Mouse (Mus musculus) lung, postnatal 14 days (tissue): ENCODE data around the gene Mpz.
"Not testable (repeated sequence)": the region's sequence is repeated elsewhere in the genome, so short reads cannot be mapped to it uniquely, and the experiment has no call there.

Source experiments
- DNase-seq: peaks from one replicate; pipeline ENCODE4 v3.0.0; 2021

Gene Mpz

DNA sequence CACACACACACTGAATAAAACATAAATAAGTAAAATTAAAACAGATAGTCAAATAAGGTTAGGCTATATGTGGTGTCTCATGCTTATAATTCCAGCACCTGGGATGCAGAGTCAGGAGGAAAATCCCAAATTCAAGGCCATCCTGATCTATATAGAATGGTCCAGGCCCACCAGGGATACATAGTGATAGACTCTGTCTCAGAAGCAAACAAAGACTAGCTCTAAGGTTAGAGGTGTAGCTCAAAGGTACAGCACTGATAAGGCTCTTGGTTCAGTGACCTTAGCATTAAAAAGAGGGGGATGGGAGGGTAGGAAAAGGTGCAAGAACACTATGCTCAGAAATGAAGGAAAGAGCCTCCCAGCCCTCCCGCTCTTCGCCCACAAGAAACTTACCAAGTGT, 14.9 kb upstream of the Mpz start:
- DNase-seq = no peak

DNA sequence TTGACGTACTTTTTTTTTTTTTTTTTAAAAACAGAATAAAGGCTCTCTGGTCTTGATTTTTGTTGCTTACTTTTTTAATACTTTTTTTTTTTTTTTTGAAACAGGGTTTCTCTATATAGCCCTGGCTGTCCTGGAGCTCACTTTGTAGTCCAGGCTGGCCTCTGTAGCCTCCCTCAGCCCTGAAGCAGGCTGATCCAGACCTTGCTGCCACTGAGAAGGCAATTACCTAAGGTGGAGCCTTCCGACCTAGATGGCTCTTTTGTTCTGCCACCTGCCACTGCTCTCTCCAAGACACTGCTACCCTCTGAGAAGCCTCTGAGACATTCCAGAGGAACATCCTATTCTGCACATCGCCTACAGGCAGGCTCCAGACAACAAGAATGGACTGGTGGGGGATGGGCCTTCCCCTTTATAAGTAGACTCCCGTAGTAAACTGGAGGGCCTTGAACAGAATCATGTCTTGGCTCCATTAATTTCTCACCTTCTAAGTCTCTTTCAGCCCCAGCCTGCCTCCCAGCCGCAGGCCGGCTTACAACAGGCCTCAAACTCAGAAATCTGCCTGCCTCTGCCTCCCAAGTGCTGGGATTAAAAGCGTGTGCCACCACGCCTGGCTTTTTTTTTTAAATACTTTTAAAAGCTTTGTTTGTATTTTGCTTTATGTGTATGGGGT, 12.9 kb upstream of the Mpz start:
- not testable (repeated sequence) for DNase-seq

DNA sequence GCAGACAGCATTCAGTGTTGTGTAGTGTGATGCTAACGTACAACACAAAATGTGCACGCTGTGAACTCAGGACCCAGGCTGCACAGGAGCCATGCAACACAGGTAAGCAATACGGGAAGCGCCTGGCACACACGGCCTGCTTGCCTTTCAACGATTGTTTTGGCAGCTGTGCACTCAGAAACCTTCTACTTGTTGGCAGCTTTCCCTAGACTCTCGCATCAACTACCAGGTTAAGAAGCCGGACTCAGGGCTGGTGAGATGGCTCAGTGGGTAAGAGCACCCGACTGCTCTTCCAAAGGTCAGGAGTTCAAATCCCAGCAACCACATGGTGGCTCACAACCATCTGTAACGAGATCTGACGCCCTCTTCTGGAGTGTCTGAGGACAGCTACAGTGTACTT, 7.5 kb upstream of the Mpz start:
- not testable (repeated sequence) for DNase-seq

DNA sequence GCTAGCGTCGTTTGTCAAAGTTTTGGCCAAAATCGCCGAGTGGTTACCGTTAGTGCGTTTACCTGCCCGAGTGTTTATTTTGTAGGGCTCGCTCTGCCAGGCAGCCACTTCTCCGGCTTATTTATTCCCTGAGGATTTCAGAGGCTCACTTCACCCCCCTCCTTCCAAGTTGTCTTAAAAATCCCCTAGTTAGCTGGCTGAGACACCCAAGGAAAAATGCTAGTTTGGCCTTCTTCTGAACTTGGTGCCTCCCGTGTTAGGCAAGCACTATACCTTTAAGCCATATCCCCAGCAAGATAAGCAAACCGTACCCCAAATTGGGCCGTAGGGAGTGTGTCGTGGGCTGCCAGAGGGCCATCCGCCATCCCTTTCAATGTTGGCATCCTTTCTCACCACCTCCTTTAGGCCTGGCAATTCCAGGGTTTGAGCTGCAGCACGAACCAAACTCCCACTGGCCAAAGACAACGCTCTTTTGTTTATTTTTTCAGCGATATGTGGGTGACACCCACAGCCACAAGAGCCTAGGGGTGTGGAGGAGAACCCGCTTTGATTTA, 404 bp downstream of the Mpz start:
- DNase-seq = no peak

DNA sequence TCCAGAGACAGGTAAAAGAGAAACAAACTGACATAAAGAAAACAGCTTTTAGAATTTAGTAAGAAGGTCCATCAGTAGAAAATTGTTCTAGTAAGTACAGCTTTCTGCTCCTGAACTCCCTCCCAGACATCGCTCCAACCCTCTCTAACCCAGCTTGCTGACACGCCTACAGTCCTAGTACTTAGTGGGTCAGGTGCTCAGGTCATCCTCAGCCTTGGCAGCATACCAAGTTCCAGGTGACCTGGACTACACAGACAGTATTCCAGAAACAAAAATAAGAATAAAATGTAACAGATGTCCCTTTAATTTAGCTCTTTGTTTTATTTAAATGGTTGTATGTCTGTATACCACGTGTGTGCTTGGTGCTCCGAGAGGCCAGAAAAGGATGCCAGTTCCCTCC, 1.5 kb downstream of the Mpz start:
- DNase-seq = no peak

DNA sequence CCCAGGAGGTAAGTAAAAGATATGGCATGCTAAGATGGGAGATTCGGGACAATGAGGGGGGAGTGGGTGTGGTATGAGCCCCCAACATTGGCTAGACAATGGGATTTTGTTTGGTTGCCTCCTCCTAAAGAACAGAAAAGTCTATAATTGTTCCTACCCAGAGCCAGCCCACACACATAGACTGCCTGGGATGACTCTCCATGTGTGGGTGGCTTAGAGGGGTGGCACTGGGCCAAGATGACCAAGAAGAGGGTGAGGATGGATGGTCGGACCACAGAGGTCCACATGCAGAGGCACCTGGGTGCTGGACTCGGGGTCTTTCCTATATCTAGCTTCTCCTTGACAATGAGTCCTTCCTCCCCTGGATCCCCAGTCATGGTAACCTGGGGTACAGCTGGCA, 6.1 kb downstream of the Mpz start:
- DNase-seq = no peak

DNA sequence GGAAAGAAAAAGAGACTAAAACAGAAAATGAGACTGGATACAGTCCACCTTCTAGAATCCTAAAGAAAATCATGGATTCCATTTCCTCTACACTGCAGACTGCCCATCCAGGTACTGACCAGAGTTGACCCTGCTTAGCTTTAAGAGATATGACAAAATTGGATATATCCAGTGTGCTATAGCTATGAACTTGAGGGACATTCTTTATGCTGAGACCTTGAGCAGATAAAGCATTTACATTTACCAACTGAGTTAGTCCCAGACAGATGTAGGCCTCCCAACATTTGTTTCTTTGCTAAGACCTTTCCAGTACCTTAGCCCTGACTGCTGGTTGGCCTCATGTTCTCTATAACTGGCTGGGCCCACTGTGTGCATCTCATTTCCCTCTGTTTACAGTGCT, 7.5 kb downstream of the Mpz start:
- no peak for DNase-seq

DNA sequence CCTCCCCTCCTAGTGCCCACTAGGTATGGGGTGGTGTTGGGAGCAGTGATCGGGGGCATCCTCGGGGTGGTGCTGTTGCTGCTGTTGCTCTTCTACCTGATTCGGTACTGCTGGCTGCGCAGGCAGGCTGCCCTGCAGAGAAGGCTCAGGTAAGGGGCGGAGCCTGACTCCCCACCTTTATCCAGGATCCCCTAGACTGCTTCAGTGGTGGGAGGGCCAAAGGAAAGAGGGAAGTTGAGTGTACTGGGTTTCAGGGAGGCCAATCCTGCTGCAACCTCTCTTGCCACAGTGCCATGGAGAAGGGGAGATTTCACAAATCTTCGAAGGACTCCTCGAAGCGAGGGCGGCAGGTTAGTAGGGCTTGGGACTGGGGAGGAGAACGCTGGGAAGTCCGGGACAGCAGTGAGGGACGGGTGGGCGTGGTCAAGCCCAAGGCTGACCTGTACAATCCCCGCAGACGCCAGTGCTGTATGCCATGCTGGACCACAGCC, 9.0 kb downstream of the Mpz start:
- no peak for DNase-seq

DNA sequence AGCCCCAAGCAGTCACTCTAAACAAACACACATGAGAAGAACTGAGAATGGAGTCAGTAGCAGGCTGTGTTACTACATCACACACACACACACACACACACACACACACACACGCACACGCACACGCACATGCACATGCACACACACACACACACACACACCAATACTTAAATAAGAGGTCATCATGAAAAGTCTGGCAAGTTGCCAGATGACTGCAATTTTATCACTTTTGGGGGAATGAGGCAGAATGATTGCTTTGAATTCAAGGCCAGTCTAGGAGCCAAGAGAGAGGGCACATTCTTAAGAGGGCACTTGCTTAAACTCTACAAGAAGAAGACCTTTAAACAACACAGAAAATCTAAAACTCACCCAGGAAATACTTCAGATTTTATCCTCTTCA, 12.0 kb downstream of the Mpz start:
- no peak for DNase-seq

DNA sequence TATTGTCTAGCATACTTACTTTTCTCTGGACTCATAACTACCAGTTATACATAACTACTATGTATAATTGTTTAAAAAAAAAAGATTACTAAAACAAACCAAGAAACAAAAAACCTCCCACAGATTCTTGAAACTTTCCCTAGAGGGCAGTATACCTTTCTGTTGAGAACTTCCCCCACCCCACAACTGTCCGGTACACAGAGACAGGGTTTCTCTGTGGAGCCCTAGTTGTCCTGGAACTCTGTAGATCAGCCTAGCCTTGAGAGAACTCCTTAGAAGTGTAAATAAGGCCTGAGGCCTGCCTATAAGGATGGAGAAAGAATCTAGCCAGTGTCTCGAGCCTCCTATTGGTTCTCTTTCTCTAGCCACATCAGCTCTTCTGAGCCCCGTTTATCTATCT, 13.7 kb downstream of the Mpz start:
- no peak for DNase-seq

DNA sequence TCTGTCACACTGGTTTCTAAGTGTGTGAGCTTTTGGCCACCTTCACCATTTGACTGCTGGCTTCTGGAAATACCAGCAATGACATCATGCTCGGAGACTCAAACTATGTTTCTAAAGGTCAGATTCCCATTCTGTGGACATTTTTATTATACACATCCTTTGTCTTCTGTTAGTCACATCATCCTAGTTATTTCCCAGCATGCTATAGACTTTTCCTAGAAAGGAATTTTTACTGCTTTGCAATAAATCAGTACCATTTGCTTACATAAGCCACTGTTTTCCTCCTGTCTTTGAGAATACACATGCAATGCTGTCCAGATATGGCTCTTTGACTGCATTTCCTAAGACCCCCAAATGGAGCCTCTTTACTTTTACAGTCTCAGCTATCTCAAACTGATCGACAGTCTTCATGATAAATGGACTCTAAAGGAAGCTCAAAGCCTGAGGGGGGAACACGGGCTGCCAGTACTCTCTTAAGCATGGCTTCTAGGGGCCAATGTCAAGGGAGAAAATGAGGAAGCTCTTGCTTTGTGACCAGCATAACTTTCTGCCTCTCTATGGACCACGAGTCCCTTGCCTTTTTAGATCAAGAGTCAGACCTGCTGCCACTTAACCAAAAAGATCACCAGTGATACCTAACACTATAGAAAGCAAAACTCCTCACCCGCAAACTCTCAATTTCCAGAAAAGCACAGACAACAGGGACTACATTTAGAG, 15.3 kb downstream of the Mpz start:
- no peak for DNase-seq

DNA sequence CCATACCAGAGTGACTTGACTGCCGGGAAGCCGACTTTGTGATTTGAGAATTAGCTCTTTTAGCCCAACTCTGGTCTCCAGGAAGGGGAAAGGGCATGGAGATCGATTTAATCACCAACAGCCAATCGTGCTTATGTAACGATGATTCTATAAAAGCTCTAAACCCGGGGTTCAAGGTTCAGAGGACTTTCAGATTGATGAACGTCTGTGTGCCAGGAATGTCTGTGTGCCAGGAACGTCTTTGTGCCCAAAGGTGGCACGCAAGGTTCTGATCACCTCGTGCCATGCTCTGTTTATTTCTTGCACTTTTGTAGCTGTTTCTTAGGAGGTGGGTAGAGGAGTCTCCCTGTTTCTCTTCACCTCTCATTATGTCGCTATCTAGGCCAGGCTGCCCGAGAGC, 18.4 kb downstream of the Mpz start:
- DNase-seq = no peak

DNA sequence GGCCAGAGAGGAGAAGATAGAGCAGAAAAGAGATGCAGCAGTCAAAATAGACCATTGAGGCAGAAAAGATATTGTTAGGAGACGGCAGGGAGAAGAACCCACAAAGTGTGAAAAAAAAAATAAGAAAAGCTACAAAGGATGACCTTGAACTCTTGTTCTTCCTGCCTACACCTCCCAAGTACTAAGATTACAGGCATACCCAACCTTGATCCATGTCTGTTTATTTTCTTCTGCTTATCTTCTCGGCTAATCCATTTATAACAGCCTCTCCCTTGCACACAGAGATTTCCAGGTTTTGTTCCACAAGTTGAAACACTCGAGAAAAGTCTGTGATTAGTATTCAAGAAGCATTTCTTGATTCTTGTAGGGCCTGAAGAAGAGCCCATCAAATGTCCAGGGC, 19.4 kb downstream of the Mpz start:
- DNase-seq = no peak

DNA sequence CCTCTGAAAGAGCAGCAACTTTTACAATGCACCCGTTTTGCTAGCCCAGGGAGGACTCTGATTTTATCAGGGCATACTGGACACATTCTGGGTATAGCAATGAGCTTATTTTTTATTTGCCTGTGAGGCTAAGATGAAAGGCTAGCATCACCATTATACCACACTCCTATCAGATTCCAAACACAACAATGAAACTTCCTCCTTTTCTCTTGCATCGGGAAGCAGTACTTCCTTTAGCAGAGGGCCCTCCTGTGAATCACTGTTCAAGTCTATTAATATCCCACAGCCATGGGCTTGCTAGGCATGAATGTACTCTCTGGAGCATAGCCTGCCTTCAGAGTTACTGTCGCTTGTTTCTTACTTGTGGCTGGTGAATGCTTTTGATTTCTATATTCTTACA, 20.6 kb downstream of the Mpz start:
- no peak for DNase-seq

DNA sequence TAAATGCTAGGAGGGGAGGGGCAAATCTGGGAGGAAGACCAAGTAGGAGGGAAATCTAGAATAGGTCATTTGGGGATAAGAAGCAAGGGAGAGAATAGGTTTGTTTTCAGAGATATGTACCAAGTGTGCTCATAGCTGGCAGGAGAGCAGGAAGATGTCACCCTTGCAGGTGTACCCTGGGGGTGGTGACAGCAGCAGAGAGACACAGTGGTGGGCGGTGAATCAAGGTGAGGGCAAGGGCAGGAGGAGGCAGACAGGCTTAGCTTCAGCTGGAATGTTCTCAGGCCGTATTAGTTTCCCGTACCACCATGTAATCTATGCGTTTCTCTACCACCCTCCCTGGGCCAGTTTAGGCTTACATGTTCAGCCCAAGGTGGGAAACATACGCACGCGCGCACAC, 22.3 kb downstream of the Mpz start:
- no peak for DNase-seq

DNA sequence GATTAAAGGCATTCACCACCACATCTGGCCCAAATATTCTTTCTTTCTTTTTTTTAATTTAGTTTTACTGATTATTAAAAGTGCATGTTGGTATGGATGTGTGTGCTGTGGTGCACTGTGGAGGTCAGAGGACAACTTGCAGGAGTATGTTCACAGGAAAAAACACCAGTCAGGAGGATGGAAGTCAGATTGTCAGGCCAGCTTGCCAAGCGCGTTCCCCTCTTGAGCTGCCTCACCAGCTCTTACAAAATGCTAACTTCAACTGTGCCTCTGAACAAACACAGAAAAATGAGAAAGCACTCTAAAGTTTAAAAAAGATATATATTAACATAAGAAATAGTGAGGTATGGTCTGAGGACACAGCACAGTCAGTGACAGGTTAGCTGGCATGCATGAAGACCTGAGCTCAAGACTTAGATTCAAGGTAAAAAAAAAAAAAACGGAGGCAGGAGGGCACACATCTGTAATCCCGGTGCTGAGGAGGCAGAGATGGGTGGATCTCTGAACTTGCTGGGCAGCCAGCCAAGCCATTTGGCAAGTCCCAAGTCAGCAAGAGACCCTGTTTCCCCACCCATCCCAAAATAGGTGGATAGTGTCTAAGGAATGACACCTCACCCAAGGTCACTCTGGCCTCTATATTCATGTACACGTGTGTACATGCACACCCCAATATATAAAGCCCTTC, 29.1 kb downstream of the Mpz start:
- no peak for DNase-seq

DNA sequence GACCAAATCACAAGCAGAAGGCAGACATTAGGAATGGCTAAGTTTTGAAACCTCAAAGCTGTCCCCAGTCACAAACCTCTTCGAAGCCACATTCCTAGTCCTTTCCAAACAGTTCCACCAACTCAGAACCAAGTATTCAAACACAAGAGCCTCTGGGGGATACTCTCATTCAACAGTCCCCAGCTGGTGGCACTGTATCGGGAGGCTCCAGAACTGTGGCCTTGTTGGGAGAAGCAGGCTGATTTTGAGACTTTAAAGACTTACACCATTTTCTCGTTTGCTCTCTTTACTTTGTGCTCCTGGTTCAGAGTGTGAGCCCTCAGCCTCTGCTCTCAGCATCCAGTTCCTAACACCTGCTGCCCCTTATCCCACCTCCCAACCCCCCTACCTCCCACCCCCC, 32.5 kb downstream of the Mpz start:
- DNase-seq = no peak

DNA sequence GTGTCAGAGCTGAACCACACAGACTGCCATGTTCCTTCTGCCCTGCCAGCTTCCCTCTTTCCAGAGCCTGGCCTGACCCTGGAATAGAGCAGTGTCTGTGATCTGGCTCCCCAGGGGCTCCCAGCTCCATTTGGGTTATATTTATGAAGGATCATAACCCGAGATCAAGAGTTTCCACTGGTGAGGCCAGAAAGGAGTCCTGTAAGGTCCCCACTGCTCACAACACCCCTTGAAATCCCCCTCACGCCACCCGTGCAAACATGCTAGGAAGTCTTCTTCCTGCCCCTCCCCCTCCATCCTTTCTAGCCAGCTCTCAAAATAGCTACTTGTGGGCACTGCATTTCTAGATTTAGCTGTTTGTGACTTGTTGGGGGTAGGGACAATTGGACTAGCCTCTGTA, 33.1 kb downstream of the Mpz start:
- peak; percentile 35 for DNase-seq

DNA sequence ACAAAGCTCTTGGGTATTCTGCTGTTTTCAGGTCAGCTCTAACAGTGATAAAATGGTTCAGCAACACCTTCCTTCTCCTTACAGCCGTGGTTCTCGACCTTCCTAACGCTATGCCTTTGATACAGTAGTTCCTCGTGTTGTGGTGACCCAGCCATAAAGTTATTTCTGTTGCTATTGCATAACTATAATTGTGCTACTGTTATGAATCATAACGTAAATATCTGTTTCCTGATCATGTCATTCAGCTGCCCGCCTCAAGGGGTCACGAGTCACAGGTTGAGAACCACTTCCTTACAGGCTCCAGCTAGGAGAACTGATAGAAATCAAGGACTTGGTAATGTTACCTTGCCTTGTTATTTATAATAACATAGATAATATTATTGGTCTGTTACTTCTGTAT, 33.8 kb downstream of the Mpz start:
- DNase-seq = peak; percentile 66

DNA sequence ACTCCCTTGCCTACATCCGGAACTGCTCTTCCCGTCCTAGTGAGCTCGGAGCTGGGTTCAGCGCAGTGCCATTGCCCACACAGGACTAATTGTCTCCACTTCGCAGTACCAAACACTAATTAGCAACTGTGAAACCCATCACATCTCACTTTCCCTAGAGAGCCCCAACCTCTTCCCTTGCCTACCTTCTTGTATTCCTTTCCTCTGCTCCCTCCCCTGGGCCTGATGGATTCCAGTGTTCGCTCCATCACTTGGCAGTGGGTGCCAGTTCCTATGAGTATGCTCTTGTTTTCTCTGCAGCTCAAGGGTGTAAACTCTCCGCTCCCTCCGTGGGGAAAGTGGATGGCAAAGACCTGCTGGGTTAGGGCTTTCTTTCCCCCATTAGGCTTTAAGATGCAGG, 35.1 kb downstream of the Mpz start:
- no peak for DNase-seq

DNA sequence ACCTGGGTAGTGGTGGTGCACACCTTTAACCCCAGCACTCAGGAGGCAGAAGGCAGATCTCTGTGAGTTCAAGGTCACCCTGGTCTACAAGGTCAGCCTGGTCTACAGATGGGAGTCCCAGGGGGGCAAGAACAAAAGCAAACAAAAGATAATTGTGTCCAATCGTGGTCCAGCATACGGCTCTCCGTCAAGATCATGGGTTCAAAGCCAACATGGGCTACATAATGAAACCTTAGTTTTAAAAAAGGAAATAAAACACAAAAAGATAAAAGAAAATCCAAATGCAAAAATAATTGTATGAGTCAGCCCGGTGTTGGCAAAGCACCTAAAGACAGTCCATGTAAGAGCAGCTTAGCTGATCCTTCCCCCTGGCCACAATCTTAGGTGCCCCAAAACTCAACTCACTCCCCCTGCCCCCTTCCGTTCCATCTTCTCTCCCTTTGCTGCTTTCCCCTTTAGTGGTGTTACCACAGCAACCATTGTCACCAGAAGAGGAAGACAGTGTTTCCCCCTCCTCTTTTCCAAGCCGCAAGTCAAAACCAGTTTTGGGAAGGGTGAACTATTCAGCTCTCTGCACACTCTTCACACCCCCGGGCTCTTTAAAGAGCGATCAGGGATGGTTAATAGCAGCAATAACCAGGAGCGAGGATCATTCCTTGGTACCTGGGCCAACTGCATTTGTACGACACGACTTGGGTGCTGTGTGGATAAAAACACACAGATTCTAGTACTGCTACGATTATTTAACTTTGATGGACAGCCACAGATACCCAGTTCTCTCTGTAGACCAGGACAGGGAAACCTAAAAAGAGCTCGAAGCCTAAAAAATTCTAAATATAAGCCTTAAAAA, 37.6 kb downstream of the Mpz start:
- DNase-seq = no peak

DNA sequence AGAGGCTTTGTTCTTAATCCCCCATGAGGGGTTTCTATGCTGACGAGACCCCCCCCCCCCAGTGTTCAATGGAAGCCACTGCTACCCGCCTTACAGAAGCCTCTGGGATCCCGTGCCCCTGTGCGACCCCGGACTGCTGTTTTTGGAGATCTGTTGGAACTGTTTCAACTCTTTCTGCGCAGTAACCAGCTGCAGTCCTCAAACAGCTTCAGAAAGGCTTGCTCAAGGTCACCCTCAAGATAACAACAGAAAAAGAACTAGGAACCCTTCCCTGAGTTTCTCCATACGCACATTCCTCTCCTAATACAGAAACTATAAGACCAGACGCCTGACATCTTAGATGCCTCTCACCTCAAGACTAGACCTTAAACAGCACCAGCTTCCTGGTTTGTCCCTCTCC, 38.5 kb downstream of the Mpz start:
- DNase-seq = no peak
